Mouse (Mus musculus) hindbrain, embryonic 16.5 days (tissue): ENCODE measurements at regions not wholly inside any gene's neighbourhood (a gene's known extent, or its start where the extent isn't known, plus 50 kb on each side); places are given as distances from the start of the nearest gene placed in this dataset.

Experiments
- ATAC-seq: fragments of 200-750 bp; cut with Nextera tagmentation; 2 replicates; pipeline ENCODE4 v1.8.0; 2017; ENCODE audit warnings: moderate TSS enrichment, moderate library complexity
- H3K27ac ChIP-seq: fragments of 300-500 bp; sonication (generic); 2 replicates; pipeline ENCODE4 v1.5.1; 2014; ENCODE audit warnings: low read depth, mild to moderate bottlenecking, control low read depth, low read length, moderate library complexity
- H3K27me3 ChIP-seq: fragments of 300-500 bp; sonication (generic); replicated peaks from 2 replicates; pipeline ENCODE4 v1.6.1; 2014; ENCODE audit warnings: low read length; ENCODE audit not compliant: control insufficient read depth, insufficient read depth
- H3K36me3 ChIP-seq: fragments of 300-500 bp; sonication (generic); 2 replicates; pipeline ENCODE4 v1.6.1; 2014; ENCODE audit warnings: mild to moderate bottlenecking, low read length, moderate library complexity, mixed read lengths; ENCODE audit not compliant: control insufficient read depth, insufficient read depth
- H3K4me1 ChIP-seq: fragments of 300-500 bp; sonication (generic); 2 replicates; pipeline ENCODE4 v1.6.1; 2014; ENCODE audit warnings: low read depth, low read length; ENCODE audit not compliant: control insufficient read depth, insufficient read depth
- H3K4me2 ChIP-seq: fragments of 300-500 bp; sonication (generic); 2 replicates; pipeline ENCODE4 v1.6.1; 2014; ENCODE audit warnings: mild to moderate bottlenecking, low read length, control low read depth, moderate library complexity
- H3K4me3 ChIP-seq: fragments of 300-500 bp; sonication (generic); 2 replicates; pipeline ENCODE4 v1.5.1; 2014; ENCODE audit warnings: mild to moderate bottlenecking, low read length, control low read depth, moderate library complexity
- H3K9ac ChIP-seq: fragments of 300-500 bp; sonication (generic); 2 replicates; pipeline ENCODE4 v1.6.1; 2014; ENCODE audit warnings: low read depth, mild to moderate bottlenecking, control low read depth, low read length, moderate library complexity
- H3K9me3 ChIP-seq: fragments of 300-500 bp; sonication (generic); 2 replicates; pipeline ENCODE4 v1.6.1; 2014; ENCODE audit warnings: mild to moderate bottlenecking, low read length, moderate library complexity; ENCODE audit not compliant: control insufficient read depth
- WGBS: fragments of 180-500 bp; shearing (Covaris S2); extraction: QIAGEN DNeasy Blood & Tissue Kit; methylation state at CpG from one replicate; pipeline ENCODE4 v1.1.7; 2014; 5-methylcytosine and 5-hydroxymethylcytosine counted together

- peaks cover 11% of the 10 kb centered on the region for H3K4me1 ChIP-seq
- H3K9me3 ChIP-seq = no peaks in the 10 kb centered on the region
- no peaks in the 10 kb centered on the region for H3K36me3 ChIP-seq
- H3K9ac ChIP-seq = no peak overlapping the region
- WGBS = 10% methylated on average over 33 of the region's 33 CpGs
- H3K27me3 ChIP-seq = no peaks in the 10 kb centered on the region
- H3K4me2 ChIP-seq = peak overlapping the region; percentile 41
- H3K27ac ChIP-seq = no peak overlapping the region
- H3K4me3 ChIP-seq = no peak overlapping the region
- ATAC-seq = peak; percentile 73
Measured at GRCm38 (mm10) chr12:104637046-104638032, 114.4 kb downstream of the Dicer1 start.

- H3K4me2 ChIP-seq = no peak overlapping the region
- no peak overlapping the region for H3K27ac ChIP-seq
- H3K9me3 ChIP-seq = no peaks in the 10 kb centered on the region
- no peak overlapping the region for H3K4me3 ChIP-seq
- no peaks in the 10 kb centered on the region for H3K36me3 ChIP-seq
- ATAC-seq = no peak
- H3K4me1 ChIP-seq = peaks cover 10% of the 10 kb centered on the region
- H3K27me3 ChIP-seq = no peaks in the 10 kb centered on the region
- WGBS = 60% methylated on average over 12 of the region's 12 CpGs
- H3K9ac ChIP-seq = no peak overlapping the region
Measured at GRCm38 (mm10) chr12:104636474-104636873, 115.3 kb downstream of the Dicer1 start.

GRCm38 (mm10) chr12:104634818-104635217 lies 116.9 kb downstream of the Dicer1 start:
- no peak for ATAC-seq
- Histone ChIP-seq H3K4me1 (peaks cover 10% of the 10 kb centered on the region), H3K36me3 (no peaks in the 10 kb centered on the region), H3K4me3 (no peak overlapping the region), H3K9ac (no peak overlapping the region), H3K27me3 (no peaks in the 10 kb centered on the region), H3K4me2 (no peak overlapping the region), H3K27ac (no peak overlapping the region), H3K9me3 (no peaks in the 10 kb centered on the region)
- WGBS = 70% methylated on average over 10 of the region's 10 CpGs

GRCm38 (mm10) chr12:104630590-104630989 lies 121.2 kb downstream of the Dicer1 start:
- Histone ChIP-seq H3K9ac (no peak overlapping the region), H3K4me1 (no peaks in the 10 kb centered on the region), H3K9me3 (no peaks in the 10 kb centered on the region), H3K27me3 (no peaks in the 10 kb centered on the region), H3K27ac (no peak overlapping the region), H3K36me3 (no peaks in the 10 kb centered on the region), H3K4me2 (no peak overlapping the region), H3K4me3 (no peak overlapping the region)
- ATAC-seq = no peak
- 84% methylated on average over 3 of the region's 3 CpGs for WGBS

- 91% methylated on average over 2 of the region's 2 CpGs for whole genome bisulfite sequencing
- Histone ChIP-seq H3K27ac (no peak overlapping the region), H3K9ac (no peak overlapping the region), H3K4me1 (no peaks in the 10 kb centered on the region), H3K27me3 (no peaks in the 10 kb centered on the region), H3K4me2 (no peak overlapping the region), H3K4me3 (no peak overlapping the region), H3K9me3 (no peaks in the 10 kb centered on the region), H3K36me3 (no peaks in the 10 kb centered on the region)
- no peak for ATAC-seq
Measured at GRCm38 (mm10) chr12:104629449-104629848, 122.3 kb downstream of the Dicer1 start.

GRCm38 (mm10) chr12:104626054-104626453 lies 125.7 kb downstream of the Dicer1 start:
- ATAC-seq = no peak
- H3K4me3 ChIP-seq = no peak overlapping the region

GRCm38 (mm10) chr12:104623896-104624685 lies 127.7 kb downstream of the Dicer1 start:
- H3K4me2 ChIP-seq = no peak overlapping the region
- H3K4me1 ChIP-seq = no peaks in the 10 kb centered on the region
- ATAC-seq = no peak

More at GRCm38 (mm10) chr12:104626054-104626453, 125.7 kb downstream of the Dicer1 start:
- Histone ChIP-seq H3K27ac (no peak overlapping the region), H3K9me3 (no peaks in the 10 kb centered on the region), H3K4me2 (no peak overlapping the region), H3K27me3 (no peaks in the 10 kb centered on the region), H3K4me1 (no peaks in the 10 kb centered on the region), H3K9ac (no peak overlapping the region), H3K36me3 (no peaks in the 10 kb centered on the region)
- WGBS = 90% methylated on average over 5 of the region's 5 CpGs

GRCm38 (mm10) chr12:104617111-104617725 lies 134.5 kb downstream of the Dicer1 start:
- H3K9me3 ChIP-seq = no peaks in the 10 kb centered on the region
- no peaks in the 10 kb centered on the region for H3K36me3 ChIP-seq
- H3K4me2 ChIP-seq = peak overlapping the region; percentile 50
- H3K4me1 ChIP-seq = no peaks in the 10 kb centered on the region
- H3K27me3 ChIP-seq = no peaks in the 10 kb centered on the region
- ATAC-seq = peak; percentile 95
- peak overlapping the region; percentile 65 for H3K27ac ChIP-seq
- H3K4me3 ChIP-seq = peak overlapping the region; percentile 25
- H3K9ac ChIP-seq = 0 out of 2 replicates have a peak overlapping the region, but pooled peaks have one; percentile 29
- WGBS = 8% methylated on average over 17 of the region's 17 CpGs

More at GRCm38 (mm10) chr12:104623896-104624685, 127.7 kb downstream of the Dicer1 start:
- H3K4me3 ChIP-seq = no peak overlapping the region
- no peaks in the 10 kb centered on the region for H3K9me3 ChIP-seq
- H3K9ac ChIP-seq = no peak overlapping the region
- WGBS = 59% methylated on average over 7 of the region's 7 CpGs
- no peaks in the 10 kb centered on the region for H3K27me3 ChIP-seq
- H3K36me3 ChIP-seq = no peaks in the 10 kb centered on the region
- H3K27ac ChIP-seq = no peak overlapping the region
